Mouse (Mus musculus): ENCODE data around the gene Cd70.

Cd70 gene

DNA sequence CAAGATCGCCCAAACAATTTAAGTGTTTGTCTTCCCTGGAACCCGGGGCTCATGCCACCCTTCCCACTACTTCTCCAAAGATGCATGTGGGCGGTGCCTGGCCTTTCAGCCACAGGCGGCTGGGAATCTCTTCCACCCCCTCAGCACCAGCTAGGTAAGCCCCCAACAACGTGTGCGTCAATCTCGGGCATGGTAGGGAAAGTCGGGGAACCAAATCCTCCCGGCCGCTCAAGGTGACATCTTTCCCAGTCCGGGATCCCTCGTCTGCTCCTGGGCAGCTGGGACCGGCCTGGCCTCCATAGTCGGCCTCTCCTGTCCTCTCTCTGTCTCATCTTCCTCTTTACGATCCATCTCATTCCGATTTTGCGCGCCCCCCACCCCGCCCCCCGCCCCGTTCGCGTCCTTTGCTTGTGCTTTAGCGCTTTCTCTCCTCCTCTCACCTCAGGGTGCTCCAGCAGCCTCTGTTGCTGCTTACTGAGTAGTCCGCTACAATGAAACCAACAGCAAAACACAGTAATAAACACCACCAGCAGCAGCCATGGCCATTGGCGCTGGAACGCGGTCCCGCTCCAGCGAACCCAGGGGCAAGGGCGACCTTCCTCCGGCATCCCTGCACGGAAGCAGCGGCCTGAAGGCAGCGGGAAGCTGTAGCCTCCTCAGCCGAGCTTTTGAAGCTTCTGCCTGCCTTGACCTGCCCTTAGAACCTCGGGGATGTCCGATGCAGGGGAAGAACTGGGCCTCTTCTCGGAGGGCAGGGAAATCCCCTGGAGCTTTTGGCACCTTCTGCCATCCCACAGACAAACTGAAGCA is at the start of gene Cd70:
TSS of gene Cd70 (minus strand) at position 784 of the 810 bp plus-strand sequence.
- no peak for DNase-seq (ENCODE audit: low read depth, low spot score)

DNA sequence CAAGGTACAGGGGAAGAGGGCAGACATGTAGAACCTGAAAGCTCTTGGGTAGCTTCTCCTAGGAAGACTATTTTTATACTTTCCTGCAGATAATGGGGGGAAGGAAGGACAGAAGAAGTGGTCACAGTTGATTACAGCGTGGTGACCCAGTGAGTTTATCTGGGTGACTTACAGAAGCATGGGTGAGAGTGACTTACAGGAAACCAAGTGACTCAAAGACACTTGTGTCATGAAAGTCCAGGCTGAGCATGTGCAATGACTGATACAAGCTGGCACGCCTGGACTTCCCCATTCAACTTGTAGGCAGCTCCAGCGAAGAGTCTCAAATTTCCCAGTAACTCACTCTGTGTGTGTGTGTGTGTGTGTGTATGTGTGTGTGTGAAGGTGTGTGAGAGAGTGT is 48.7 kb upstream of the Cd70 start:
- DNase-seq (ENCODE audit: low read depth, low spot score), result no peak

- no peak for DNase-seq (ENCODE audit: low read depth, low spot score)
Observed at GRCm38 (mm10) chr17:57195326-57196010, 45.9 kb upstream of the Cd70 start.

DNA sequence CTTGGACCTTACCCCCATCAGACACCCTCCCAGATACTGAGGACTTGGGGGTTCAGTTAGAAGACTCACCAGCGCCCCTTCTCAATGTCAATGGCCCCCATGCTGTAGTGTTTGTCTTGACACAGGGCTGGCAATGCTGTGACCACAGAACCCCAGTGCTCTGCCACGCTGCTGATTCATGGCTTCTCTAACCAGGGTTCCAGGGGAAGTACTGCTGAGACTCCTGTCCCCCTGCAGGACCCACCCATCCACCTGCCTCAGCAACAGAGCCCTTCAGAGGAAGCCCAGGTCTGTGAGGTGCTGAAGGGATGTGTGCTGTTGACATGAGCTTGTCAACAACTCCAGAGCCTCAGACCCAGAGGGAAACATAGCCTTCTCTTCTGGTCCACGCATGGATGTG is 45.2 kb upstream of the Cd70 start:
- no peak for DNase-seq (ENCODE audit: low read depth, low spot score)

DNA sequence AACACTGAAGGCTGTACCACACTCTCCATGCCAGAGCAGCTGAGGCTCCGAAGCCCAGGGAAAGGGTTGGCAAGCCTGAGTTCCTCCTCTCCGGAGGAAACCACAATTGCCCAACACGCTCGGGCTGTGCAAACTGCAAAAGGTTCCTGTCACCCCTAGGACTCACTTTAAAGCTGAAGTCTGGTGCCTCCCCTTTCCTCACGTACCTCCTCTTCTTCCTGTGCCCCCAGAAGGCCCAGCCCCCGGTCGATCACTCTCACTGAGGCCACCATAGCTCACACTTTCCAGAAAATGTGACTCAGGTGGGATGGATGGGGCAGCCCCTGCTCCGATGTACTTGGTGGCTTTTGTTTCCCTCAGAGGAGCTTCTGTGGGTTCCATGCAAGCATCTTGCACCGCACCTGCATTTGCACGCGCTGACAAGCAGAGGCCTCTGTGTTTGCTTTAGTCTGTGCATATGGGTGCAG is 44.5 kb upstream of the Cd70 start, which contains the start of gene Tnfsf14:
TSS of gene Tnfsf14 (minus strand) at position 137 of the 467 bp plus-strand sequence.
- no peak for DNase-seq (ENCODE audit: low read depth, low spot score)

GRCm38 (mm10) chr17:57188510-57189192 is 39.1 kb upstream of the Cd70 start:
- no peak for DNase-seq (ENCODE audit: low read depth, low spot score)

- no peak for DNase-seq (ENCODE audit: low read depth, low spot score)
Observed at GRCm38 (mm10) chr17:57185641-57186040, 36.1 kb upstream of the Cd70 start.

GRCm38 (mm10) chr17:57182871-57183270 is 33.3 kb upstream of the Cd70 start:
- DNase-seq (ENCODE audit: low read depth, low spot score), result no peak

GRCm38 (mm10) chr17:57180363-57180762 is 30.8 kb upstream of the Cd70 start:
- no peak for DNase-seq (ENCODE audit: low read depth, low spot score)

GRCm38 (mm10) chr17:57173351-57173750 is 23.8 kb upstream of the Cd70 start:
- DNase-seq (ENCODE audit: low read depth, low spot score), result no peak

- DNase-seq (ENCODE audit: low read depth, low spot score), result no peak
Observed at GRCm38 (mm10) chr17:57172378-57172777, 22.8 kb upstream of the Cd70 start.

DNA sequence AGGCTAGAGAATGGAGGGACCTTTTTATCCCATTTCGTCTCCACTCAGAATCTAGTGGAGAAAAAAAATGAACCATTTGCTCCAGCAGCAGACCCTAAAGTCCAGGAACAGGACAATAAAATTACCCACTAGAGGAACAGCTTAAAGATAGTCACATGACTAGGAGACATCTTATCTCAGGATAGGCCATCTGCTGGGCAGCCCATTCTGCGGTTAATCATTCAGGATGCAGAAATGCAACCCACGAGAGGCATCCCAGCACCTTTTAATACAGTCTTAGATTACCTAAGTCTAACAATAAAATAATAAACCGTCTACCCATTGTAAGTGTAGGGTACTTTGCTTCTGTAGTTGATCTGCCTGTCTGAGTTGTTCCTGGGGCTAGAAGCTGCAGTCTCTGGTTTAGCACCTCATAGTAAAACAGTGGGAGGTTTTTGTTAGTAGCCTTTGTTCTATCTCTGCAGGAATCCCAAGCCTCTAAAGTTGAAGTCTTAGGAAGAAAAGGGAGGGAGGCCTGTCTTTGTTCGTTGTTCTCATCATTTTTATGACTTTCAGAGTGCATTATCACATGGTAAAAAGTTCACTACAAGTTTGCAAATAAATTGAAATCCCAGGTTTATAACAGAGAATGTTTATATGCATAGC is 21.2 kb upstream of the Cd70 start:
- no peak for DNase-seq (ENCODE audit: low read depth, low spot score)

DNA sequence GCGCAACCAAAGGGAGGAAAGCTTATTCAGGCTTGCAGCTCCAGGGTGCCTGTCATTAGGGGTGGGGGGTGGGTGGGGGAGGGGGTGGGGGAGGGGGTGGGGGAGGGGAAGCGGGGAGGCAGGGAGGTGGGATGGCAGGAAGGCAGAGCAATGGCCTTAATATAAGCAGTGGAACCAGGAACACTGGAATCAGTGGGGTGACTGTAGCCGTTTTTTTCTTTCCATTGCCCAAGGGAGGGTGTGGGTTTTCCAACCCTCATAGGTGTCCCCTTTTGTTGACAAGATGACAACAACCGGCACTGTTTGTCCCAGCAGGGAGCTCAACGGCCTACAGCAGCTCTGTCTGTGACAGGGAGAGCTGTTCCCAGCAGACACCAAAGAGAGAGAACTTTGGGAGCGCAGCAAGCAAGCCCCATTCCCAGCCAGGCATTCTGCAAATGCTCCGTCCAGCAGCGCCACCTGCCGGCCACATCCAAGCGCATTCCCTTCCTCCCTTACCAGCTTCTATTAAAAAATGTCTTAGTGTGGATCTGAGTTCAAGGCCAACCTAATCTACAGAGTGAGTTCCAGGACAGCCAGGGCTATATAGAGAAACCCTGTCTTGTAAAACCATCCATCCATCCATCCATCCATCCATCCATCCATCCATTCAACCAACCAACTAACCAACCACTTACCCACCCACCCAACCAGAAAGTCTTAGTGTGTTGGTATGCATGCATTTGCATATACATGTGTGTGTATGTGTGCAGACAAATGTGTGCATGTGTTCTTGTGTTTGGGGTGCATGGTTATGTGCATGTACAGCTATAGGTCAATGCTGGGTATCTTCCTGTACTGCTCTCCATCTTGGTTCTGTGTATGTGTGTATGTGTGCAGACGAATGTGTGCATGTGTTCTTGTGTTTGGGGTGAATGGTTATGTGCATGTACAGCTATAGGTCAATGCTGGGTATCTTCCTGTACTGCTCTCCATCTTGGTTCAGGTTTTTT is 17.5 kb upstream of the Cd70 start:
- peak; percentile 29 for DNase-seq (ENCODE audit: low read depth, low spot score)

- no peak for DNase-seq (ENCODE audit: low read depth, low spot score)
Observed at GRCm38 (mm10) chr17:57153787-57154186, 4.2 kb upstream of the Cd70 start.

DNA sequence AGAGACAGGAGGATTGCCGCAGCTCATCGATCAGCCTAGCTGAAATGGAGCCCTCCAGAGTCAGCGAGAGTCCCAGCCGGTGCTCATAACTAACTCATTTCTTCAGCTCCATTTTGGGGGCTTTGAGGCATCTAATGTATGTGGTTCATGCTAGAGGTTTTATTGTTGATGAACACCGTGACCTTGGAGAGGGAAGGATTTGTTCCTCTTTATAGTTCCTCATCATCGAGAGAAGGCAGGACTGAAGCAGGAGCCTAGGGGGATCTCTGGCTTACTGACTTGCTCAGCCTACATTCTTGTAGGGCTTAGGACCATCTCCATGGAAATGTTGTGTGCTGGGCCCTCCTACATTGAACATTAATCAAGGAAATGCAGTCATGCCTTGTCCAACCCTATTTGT is 3.4 kb upstream of the Cd70 start:
- no peak for DNase-seq (ENCODE audit: low read depth, low spot score)

- DNase-seq (ENCODE audit: low read depth, low spot score), result no peak
Observed at GRCm38 (mm10) chr17:57148343-57148742, 1.2 kb downstream of the Cd70 start.

- no peak for DNase-seq (ENCODE audit: low read depth, low spot score)
Observed at GRCm38 (mm10) chr17:57145115-57145514, 4.5 kb downstream of the Cd70 start.

DNA sequence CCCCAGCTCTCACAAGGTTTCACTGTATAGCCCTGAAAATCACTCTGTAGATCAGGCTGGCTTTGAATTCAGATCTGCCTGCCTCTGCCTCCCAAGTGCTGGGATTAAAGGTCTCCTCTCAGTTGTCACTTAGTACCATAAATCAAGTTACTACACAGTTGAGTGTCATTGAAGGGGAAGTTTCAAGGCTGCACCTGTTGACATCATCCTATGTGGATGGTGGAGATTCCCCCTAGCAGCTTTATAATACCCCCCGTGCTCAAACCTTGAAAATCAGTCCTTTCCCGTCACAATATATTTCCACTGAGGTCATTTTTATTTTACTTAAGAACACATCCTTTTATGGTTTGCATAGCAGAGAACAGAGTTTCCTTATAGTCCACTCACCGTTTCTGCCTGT is 5.9 kb downstream of the Cd70 start:
- no peak for DNase-seq (ENCODE audit: low read depth, low spot score)

- no peak for DNase-seq (ENCODE audit: low read depth, low spot score)
Observed at GRCm38 (mm10) chr17:57139708-57140107, 9.9 kb downstream of the Cd70 start.

DNA sequence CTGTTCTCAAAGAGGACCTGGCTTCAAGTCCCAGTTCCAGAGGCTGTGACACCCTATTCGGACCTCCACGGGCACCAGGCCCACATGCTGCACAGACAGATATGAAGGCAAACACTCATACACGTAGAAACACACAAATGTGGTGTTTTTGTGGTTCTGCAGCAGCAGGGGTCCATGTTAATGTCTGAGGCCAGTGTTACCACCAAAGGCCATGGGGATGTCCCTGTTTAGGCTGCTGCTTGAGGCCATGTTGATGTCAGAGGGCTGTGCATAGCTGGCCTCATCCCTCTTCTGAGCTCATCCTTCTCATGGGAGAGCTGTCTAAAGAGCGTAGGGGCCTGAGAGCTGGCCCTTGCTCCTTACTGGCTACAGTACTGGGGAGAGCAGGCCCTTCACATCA is 10.9 kb downstream of the Cd70 start:
- no peak for DNase-seq (ENCODE audit: low read depth, low spot score)

- DNase-seq (ENCODE audit: low read depth, low spot score), result no peak
Observed at GRCm38 (mm10) chr17:57135635-57136034, 13.9 kb downstream of the Cd70 start.
